Mouse (Mus musculus) myocyte (in vitro differentiated cells): ENCODE data around the gene Pate2. TPM values are rescaled to one million over a fixed set of nuclear protein-coding genes. Genes with fewer than 3 reads are reported as not detected.
A peak's percentile ranks its signal among the peaks of the same experiment; 100 is the strongest.
"Not testable (repeated sequence)": the region's sequence is repeated elsewhere in the genome, so short reads cannot be mapped to it uniquely, and the experiment has no call there.

Experiments
- H3K27me3 ChIP-seq: one replicate; pipeline ENCODE4 v1.6.1; 2011; ENCODE audit not compliant: control insufficient read depth, insufficient read depth, insufficient read length
- H3K36me3 ChIP-seq: one replicate; pipeline ENCODE4 v1.6.1; 2011; ENCODE audit not compliant: control insufficient read depth, insufficient read depth
- H3K4me2 ChIP-seq: one replicate; pipeline ENCODE4 v1.6.1; 2011; ENCODE audit warnings: low read depth, control low read depth
- H3K4me3 ChIP-seq: one replicate; pipeline ENCODE4 v1.5.1; 2011; ENCODE audit warnings: mild to moderate bottlenecking, control low read depth, moderate library complexity
- H3K79me2 ChIP-seq: one replicate; pipeline ENCODE4 v1.6.1; 2011; ENCODE audit not compliant: control insufficient read depth, insufficient read depth
- H3ac ChIP-seq: one replicate; pipeline ENCODE4 v1.6.1; 2011; ENCODE audit not compliant: control insufficient read depth, insufficient read length
- CEBPB ChIP-seq: IDR thresholded peaks from 2 replicates; pipeline ENCODE4 v1.6.1; 2011; ENCODE audit warnings: mild to moderate bottlenecking, moderate library complexity; ENCODE audit not compliant: poor library complexity, insufficient read depth, severe bottlenecking
- E2F4 ChIP-seq: IDR thresholded peaks from one replicate; pipeline ENCODE4 v1.6.1; 2011; ENCODE audit warnings: mild to moderate bottlenecking, control low read depth, moderate library complexity; ENCODE audit not compliant: insufficient read depth
- MAX ChIP-seq: IDR thresholded peaks from one replicate; pipeline ENCODE4 v1.6.1; 2011; ENCODE audit warnings: low read depth, mild to moderate bottlenecking, control low read depth
- MYOD1 ChIP-seq, 3 experiments: IDR thresholded peaks; one replicate each; pipeline ENCODE4 v1.6.1; 2011; ENCODE audit warnings: control low read depth in 2 of 3, low read depth in 2 of 3, mild to moderate bottlenecking in 2 of 3, moderate library complexity in 1 of 3; ENCODE audit not compliant: insufficient read length in 2 of 3, control insufficient read depth in 1 of 3
- MYOG ChIP-seq, 3 experiments: IDR thresholded peaks; one replicate each; pipeline ENCODE4 v1.6.1; 2011; ENCODE audit warnings: control low read depth in 2 of 3, low read depth in 2 of 3, mild to moderate bottlenecking in 2 of 3; ENCODE audit not compliant: insufficient read length in 2 of 3, control insufficient read depth in 1 of 3, insufficient read depth in 1 of 3
- POLR2A ChIP-seq: IDR thresholded peaks from one replicate; pipeline ENCODE4 v1.6.1; 2011; ENCODE audit warnings: low read depth, mild to moderate bottlenecking, control low read depth, moderate library complexity; ENCODE audit not compliant: insufficient read length
- POLR2AphosphoS2 ChIP-seq: IDR thresholded peaks from one replicate; pipeline ENCODE4 v1.6.1; 2011; ENCODE audit warnings: low read depth, control low read depth; ENCODE audit not compliant: insufficient read length
- REST ChIP-seq: IDR thresholded peaks from one replicate; pipeline ENCODE4 v1.6.1; 2011; ENCODE audit warnings: mild to moderate bottlenecking, control low read depth, moderate library complexity; ENCODE audit not compliant: insufficient read depth, insufficient read length
- SRF ChIP-seq: IDR thresholded peaks from one replicate; pipeline ENCODE4 v1.6.1; 2011; ENCODE audit warnings: low read depth; ENCODE audit not compliant: control insufficient read depth, insufficient read length
- TCF12 ChIP-seq: IDR thresholded peaks from one replicate; pipeline ENCODE4 v1.6.1; 2011; ENCODE audit warnings: mild to moderate bottlenecking, control low read depth; ENCODE audit not compliant: poor library complexity, insufficient read depth, severe bottlenecking
- USF1 ChIP-seq: IDR thresholded peaks from one replicate; pipeline ENCODE4 v1.6.1; 2011; ENCODE audit warnings: low read depth, mild to moderate bottlenecking, control low read depth, moderate library complexity
- polyA plus RNA-seq: library from polyadenylated mRNA; unstranded; fragments of >200 nt; fragmentation: generic; extraction: Trizol; gene quantifications from one replicate; pipeline ENCODE4 v1.2.1, GENCODE M21; 2012; ENCODE audit warnings: missing spikeins

Pate2 gene
- polyA plus RNA-seq, 1 experiment: 0.24 TPM

GRCm38 (mm10) chr9:35614005-35614404, 43.9 kb downstream of the Pate2 start:
- Histone ChIP-seq H3K36me3 (no peaks in the 10 kb centered on the region), H3K79me2 (no peaks in the 10 kb centered on the region), H3ac (no peak overlapping the region), H3K4me3 (no peak overlapping the region), H3K4me2 (no peak overlapping the region), H3K27me3 (no peaks in the 10 kb centered on the region)
- TF ChIP-seq E2F4 (no peak), SRF (no peak), REST (no peak), CEBPB (no peak), MYOG (IDR thresholded peaks at IDR 0.05; ENCODE audit: control insufficient read depth in 1 of 3, insufficient read depth in 1 of 3, insufficient read length in 2 of 3, low read depth in 2 of 3) (no peak), USF1 (no peak), MYOD1 (IDR thresholded peaks at IDR 0.05; ENCODE audit: control insufficient read depth in 1 of 3, insufficient read length in 2 of 3, low read depth in 2 of 3) (no peak), TCF12 (no peak)

GRCm38 (mm10) chr9:35616784-35617183, 46.7 kb downstream of the Pate2 start:
- not testable (repeated sequence) for H3K4me2 ChIP-seq, H3K27me3 ChIP-seq, H3K79me2 ChIP-seq, H3K36me3 ChIP-seq, H3K4me3 ChIP-seq, H3ac ChIP-seq

DNA sequence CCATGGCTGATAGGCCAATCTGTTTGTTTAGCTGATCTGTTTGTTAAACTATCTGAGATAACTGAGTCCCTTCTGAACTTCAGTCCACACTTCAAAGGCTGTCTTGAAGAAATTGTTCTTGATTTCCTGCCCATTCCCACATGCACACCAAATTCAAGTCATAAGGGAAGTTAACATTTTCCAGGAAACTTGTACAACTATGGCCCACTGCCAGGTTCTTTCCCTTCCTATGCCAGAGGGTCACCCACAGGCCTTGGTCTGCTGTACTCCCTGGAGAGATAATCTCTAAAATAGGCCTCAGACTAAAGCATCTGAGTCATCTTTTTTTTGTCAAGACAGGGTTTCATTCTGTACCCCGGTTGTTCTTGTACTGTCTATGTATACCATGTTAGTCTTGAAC, 62.9 kb downstream of the Pate2 start:
- no peaks in the 10 kb centered on the region for H3K79me2 ChIP-seq
- no peak overlapping the region for H3ac ChIP-seq
- no peaks in the 10 kb centered on the region for H3K27me3 ChIP-seq
- no peak for TF ChIP-seq TCF12
- TF ChIP-seq POLR2A: no peak
- TF ChIP-seq POLR2AphosphoS2: no peak
- TF ChIP-seq E2F4: no peak
- TF ChIP-seq MAX: no peak
- TF ChIP-seq CEBPB: no peak
- H3K4me3 ChIP-seq: no peak overlapping the region
- H3K4me2 ChIP-seq: no peak overlapping the region
- H3K36me3 ChIP-seq: no peaks in the 10 kb centered on the region

- no peak for TF ChIP-seq MYOD1 (IDR thresholded peaks at IDR 0.05; ENCODE audit: control insufficient read depth in 1 of 3, insufficient read length in 2 of 3, low read depth in 2 of 3)
- TF ChIP-seq POLR2AphosphoS2: no peak
- TF ChIP-seq MYOG (IDR thresholded peaks at IDR 0.05; ENCODE audit: control insufficient read depth in 1 of 3, insufficient read depth in 1 of 3, insufficient read length in 2 of 3, low read depth in 2 of 3): no peak
- TF ChIP-seq POLR2A: no peak
- Histone ChIP-seq H3K79me2 (no peaks in the 10 kb centered on the region), H3K4me3 (no peak within 1 kb of the TSS), H3K4me2 (no peak within 1 kb of the TSS), H3ac (no peak within 1 kb of the TSS), H3K27me3 (no peaks in the 10 kb centered on the region), H3K36me3 (no peaks in the 10 kb centered on the region)
Observed at GRCm38 (mm10) chr9:35648102-35648501, 78.0 kb downstream of the Pate2 start, which contains the start of gene Pate3. Pate3 (minus strand) TSS chr9:35648202.

- H3K79me2 ChIP-seq: no peaks in the 10 kb centered on the region
- no peak overlapping the region for H3K4me3 ChIP-seq
- no peak overlapping the region for H3ac ChIP-seq
- peak; percentile 79 for TF ChIP-seq CEBPB
- no peak for TF ChIP-seq SRF
- no peak for TF ChIP-seq MAX
- TF ChIP-seq MYOG (IDR thresholded peaks at IDR 0.05; ENCODE audit: control insufficient read depth in 1 of 3, insufficient read depth in 1 of 3, insufficient read length in 2 of 3, low read depth in 2 of 3): no peak
- H3K4me2 ChIP-seq: peak overlapping the region; percentile 67
- no peaks in the 10 kb centered on the region for H3K36me3 ChIP-seq
- no peaks in the 10 kb centered on the region for H3K27me3 ChIP-seq
Observed at GRCm38 (mm10) chr9:35673557-35673956, 103.5 kb downstream of the Pate2 start.

GRCm38 (mm10) chr9:35687013-35687412, 116.9 kb downstream of the Pate2 start, which contains the start of gene Pate1:
Pate1 (minus strand) TSS chr9:35687390.
- Histone ChIP-seq H3K79me2 (no peaks in the 10 kb centered on the region), H3K4me2 (peak within 1 kb of the TSS; percentile 52), H3K36me3 (no peaks in the 10 kb centered on the region), H3ac (no peak within 1 kb of the TSS), H3K27me3 (no peaks in the 10 kb centered on the region), H3K4me3 (no peak within 1 kb of the TSS)
- TF ChIP-seq POLR2AphosphoS2 (no peak), CEBPB (peak; percentile 89), MYOD1 (IDR thresholded peaks at IDR 0.05; ENCODE audit: control insufficient read depth in 1 of 3, insufficient read length in 2 of 3, low read depth in 2 of 3) (peak in 1 of 3 experiments; percentile 23), MYOG (IDR thresholded peaks at IDR 0.05; ENCODE audit: control insufficient read depth in 1 of 3, insufficient read depth in 1 of 3, insufficient read length in 2 of 3, low read depth in 2 of 3) (no peak)
